Mouse (Mus musculus) midbrain, embryonic 12.5 days (tissue): Measurements from ENCODE around the gene Dcst2. TPM values are rescaled to one million over a fixed set of nuclear protein-coding genes. Genes with fewer than 3 reads are reported as not detected.

Experiments used
- ATAC-seq: fragments of 200-750 bp; cut with Nextera tagmentation; 2 replicates; pipeline ENCODE4 v1.8.0; 2017; ENCODE audit warnings: low read depth, moderate TSS enrichment, moderate library complexity; ENCODE audit not compliant: low FRiP score
- H3K27ac ChIP-seq: fragments of 300-500 bp; sonication (generic); replicated peaks from 2 replicates; pipeline ENCODE4 v1.5.1; 2016; ENCODE audit warnings: mild to moderate bottlenecking
- H3K27me3 ChIP-seq: fragments of 300-500 bp; sonication (generic); 2 replicates; pipeline ENCODE4 v1.6.1; 2016; ENCODE audit warnings: mild to moderate bottlenecking
- H3K36me3 ChIP-seq: fragments of 300-500 bp; sonication (generic); 2 replicates; pipeline ENCODE4 v1.6.1; 2016
- H3K4me1 ChIP-seq: fragments of 300-500 bp; sonication (generic); 2 replicates; pipeline ENCODE4 v1.6.1; 2016
- H3K4me2 ChIP-seq: fragments of 300-500 bp; sonication (generic); replicated peaks from 2 replicates; pipeline ENCODE4 v1.6.1; 2016; ENCODE audit warnings: mild to moderate bottlenecking, moderate library complexity
- H3K4me3 ChIP-seq: fragments of 300-500 bp; sonication (generic); 2 replicates; pipeline ENCODE4 v1.5.1; 2016; ENCODE audit warnings: mild to moderate bottlenecking
- H3K9ac ChIP-seq: fragments of 300-500 bp; sonication (generic); replicated peaks from 2 replicates; pipeline ENCODE4 v1.6.1; 2016; ENCODE audit warnings: mild to moderate bottlenecking, moderate library complexity
- H3K9me3 ChIP-seq: fragments of 300-500 bp; sonication (generic); 2 replicates; pipeline ENCODE4 v1.6.1; 2016; ENCODE audit warnings: mild to moderate bottlenecking
- WGBS: fragments of 180-500 bp; shearing (Covaris S2); methylation state at CpG from one replicate; pipeline ENCODE4 v1.1.7; 2016; 5-methylcytosine and 5-hydroxymethylcytosine counted together
- polyA plus RNA-seq: library from polyadenylated mRNA; unstranded; fragments of >200 nt; fragmentation: Nextera tagmentation; extraction: Ambion mirVana; gene quantifications from 2 replicates; pipeline ENCODE4 v1.2.1, GENCODE M21; 2016

Dcst2 gene
- polyA plus RNA-seq, 1 experiment from 2014 or later, result 0.22 TPM

- no peak overlapping the region for H3K9ac ChIP-seq
- no peak overlapping the region for H3K4me3 ChIP-seq
- no peak overlapping the region for H3K4me2 ChIP-seq
- no peaks in the 10 kb centered on the region for H3K27me3 ChIP-seq
- H3K36me3 ChIP-seq, result peaks cover 27% of the 10 kb centered on the region
- H3K9me3 ChIP-seq, result no peaks in the 10 kb centered on the region
- ATAC-seq, result no peak
- peaks cover 7% of the 10 kb centered on the region for H3K4me1 ChIP-seq
- H3K27ac ChIP-seq, result no peak overlapping the region
- 95% methylated on average over 3 of the region's 3 CpGs for WGBS
Measured at GRCm38 (mm10) chr3:89409701-89410100, 47.9 kb downstream of the Dcst2 start.

GRCm38 (mm10) chr3:89410864-89411263 is 49.1 kb downstream of the Dcst2 start:
- peak overlapping the region; percentile 54 for H3K4me3 ChIP-seq
- no peaks in the 10 kb centered on the region for H3K9me3 ChIP-seq
- peak overlapping the region; percentile 73 for H3K4me2 ChIP-seq
- H3K4me1 ChIP-seq, result peaks cover 7% of the 10 kb centered on the region
- H3K27ac ChIP-seq, result peak overlapping the region; percentile 52; the same call in 1 of the 2 replicates
- H3K27me3 ChIP-seq, result no peaks in the 10 kb centered on the region
- H3K9ac ChIP-seq, result peak overlapping the region; percentile 47
- H3K36me3 ChIP-seq, result peaks cover 33% of the 10 kb centered on the region
- ATAC-seq, result no peak
- WGBS, result 83% methylated on average over 10 of the region's 10 CpGs

GRCm38 (mm10) chr3:89411490-89412393 is 50.0 kb downstream of the Dcst2 start, which contains the start of gene Flad1:
TSS of gene Flad1 (minus strand) at chr3:89411870.
- Histone ChIP-seq H3K27ac (peak within 1 kb of the TSS; percentile 52; the same call in 1 of the 2 replicates), H3K36me3 (peaks cover 39% of the 10 kb centered on the region), H3K9me3 (no peaks in the 10 kb centered on the region), H3K9ac (peak within 1 kb of the TSS; percentile 47), H3K4me3 (peak within 1 kb of the TSS; percentile 54), H3K4me2 (peak within 1 kb of the TSS; percentile 73), H3K4me1 (peaks cover 9% of the 10 kb centered on the region), H3K27me3 (no peaks in the 10 kb centered on the region)
- ATAC-seq, result peak; percentile 99
- WGBS, result 7% methylated on average over 28 of the region's 28 CpGs

- Histone ChIP-seq H3K36me3 (peaks cover 28% of the 10 kb centered on the region), H3K27ac (no peak overlapping the region), H3K27me3 (no peaks in the 10 kb centered on the region), H3K4me2 (no peak overlapping the region), H3K4me1 (peaks cover 28% of the 10 kb centered on the region), H3K9ac (no peak overlapping the region), H3K4me3 (no peak overlapping the region), H3K9me3 (no peaks in the 10 kb centered on the region)
- WGBS, result 96% methylated on average over 8 of the region's 8 CpGs
- ATAC-seq, result no peak
Measured at GRCm38 (mm10) chr3:89416158-89416557, 54.4 kb downstream of the Dcst2 start.

GRCm38 (mm10) chr3:89417131-89417530 is 55.4 kb downstream of the Dcst2 start:
- no peak for ATAC-seq
- peak overlapping the region; percentile 65 for H3K4me3 ChIP-seq
- peaks cover 28% of the 10 kb centered on the region for H3K36me3 ChIP-seq
- WGBS, result 25% methylated on average over 2 of the region's 2 CpGs
- H3K4me2 ChIP-seq, result peak overlapping the region; percentile 94
- H3K27ac ChIP-seq, result peak overlapping the region; percentile 87
- no peaks in the 10 kb centered on the region for H3K27me3 ChIP-seq
- peak overlapping the region; percentile 62 for H3K9ac ChIP-seq
- H3K9me3 ChIP-seq, result no peaks in the 10 kb centered on the region
- peaks cover 36% of the 10 kb centered on the region for H3K4me1 ChIP-seq

- ATAC-seq, result peak; percentile 47
- peak overlapping the region; percentile 65 for H3K4me3 ChIP-seq
- peaks cover 28% of the 10 kb centered on the region for H3K36me3 ChIP-seq
- peak overlapping the region; percentile 62 for H3K9ac ChIP-seq
- H3K27ac ChIP-seq, result peak overlapping the region; percentile 87
- peak overlapping the region; percentile 94 for H3K4me2 ChIP-seq
- no peaks in the 10 kb centered on the region for H3K9me3 ChIP-seq
- 0% methylated on average over 20 of the region's 20 CpGs for WGBS
- peaks cover 42% of the 10 kb centered on the region for H3K4me1 ChIP-seq
- no peaks in the 10 kb centered on the region for H3K27me3 ChIP-seq
Measured at GRCm38 (mm10) chr3:89417840-89418169, 56.0 kb downstream of the Dcst2 start.

GRCm38 (mm10) chr3:89418170-89418860 is 56.5 kb downstream of the Dcst2 start, which contains the start of the genes Cks1b and Shc1:
TSS of gene Cks1b (minus strand) at chr3:89418383.
TSS of gene Shc1 (plus strand) at chr3:89418443.
- under 1% methylated on average over 39 of the region's 39 CpGs for WGBS
- Histone ChIP-seq H3K27me3 (no peaks in the 10 kb centered on the region), H3K4me2 (peak within 1 kb of the TSS; percentile 94), H3K9ac (peak within 1 kb of the TSS; percentile 71), H3K4me3 (peak within 1 kb of the TSS; percentile 65), H3K36me3 (peaks cover 28% of the 10 kb centered on the region), H3K9me3 (no peaks in the 10 kb centered on the region), H3K27ac (peak within 1 kb of the TSS; percentile 87), H3K4me1 (peaks cover 42% of the 10 kb centered on the region)
- peak; percentile 96 for ATAC-seq

- H3K36me3 ChIP-seq, result peaks cover 27% of the 10 kb centered on the region
- H3K4me3 ChIP-seq, result peak overlapping the region; percentile 65
- peak overlapping the region; percentile 87 for H3K27ac ChIP-seq
- peak; percentile 27; the same call in 1 of the 2 replicates for ATAC-seq
- 0% methylated on average over 16 of the region's 16 CpGs for WGBS
- H3K27me3 ChIP-seq, result no peaks in the 10 kb centered on the region
- peak overlapping the region; percentile 71 for H3K9ac ChIP-seq
- no peaks in the 10 kb centered on the region for H3K9me3 ChIP-seq
- peaks cover 42% of the 10 kb centered on the region for H3K4me1 ChIP-seq
- peak overlapping the region; percentile 94 for H3K4me2 ChIP-seq
Measured at GRCm38 (mm10) chr3:89418861-89419250, 57.1 kb downstream of the Dcst2 start.

- 5% methylated on average over 9 of the region's 9 CpGs for WGBS
- H3K27me3 ChIP-seq, result no peaks in the 10 kb centered on the region
- H3K9ac ChIP-seq, result peak overlapping the region; percentile 71
- peaks cover 42% of the 10 kb centered on the region for H3K4me1 ChIP-seq
- ATAC-seq, result no peak
- H3K36me3 ChIP-seq, result peaks cover 21% of the 10 kb centered on the region
- H3K27ac ChIP-seq, result peak overlapping the region; percentile 87
- H3K9me3 ChIP-seq, result no peaks in the 10 kb centered on the region
- H3K4me3 ChIP-seq, result peak overlapping the region; percentile 65
- peak overlapping the region; percentile 94 for H3K4me2 ChIP-seq
Measured at GRCm38 (mm10) chr3:89419571-89419970, 57.8 kb downstream of the Dcst2 start.

GRCm38 (mm10) chr3:89419981-89420380 is 58.2 kb downstream of the Dcst2 start:
- H3K4me2 ChIP-seq, result peak overlapping the region; percentile 94
- no peaks in the 10 kb centered on the region for H3K27me3 ChIP-seq
- H3K27ac ChIP-seq, result peak overlapping the region; percentile 87; the same call in 1 of the 2 replicates
- peaks cover 21% of the 10 kb centered on the region for H3K36me3 ChIP-seq
- peak overlapping the region; percentile 65 for H3K4me3 ChIP-seq
- 42% methylated on average over 3 of the region's 3 CpGs for WGBS
- H3K9me3 ChIP-seq, result no peaks in the 10 kb centered on the region
- ATAC-seq, result no peak
- H3K4me1 ChIP-seq, result peaks cover 42% of the 10 kb centered on the region
- H3K9ac ChIP-seq, result peak overlapping the region; percentile 71; the same call in 1 of the 2 replicates

- 78% methylated on average over 2 of the region's 2 CpGs for WGBS
- H3K4me1 ChIP-seq, result peaks cover 42% of the 10 kb centered on the region
- H3K4me3 ChIP-seq, result no peak overlapping the region
- H3K4me2 ChIP-seq, result peak overlapping the region; percentile 48; the same call in 1 of the 2 replicates
- H3K27me3 ChIP-seq, result no peaks in the 10 kb centered on the region
- peaks cover 21% of the 10 kb centered on the region for H3K36me3 ChIP-seq
- no peak overlapping the region for H3K27ac ChIP-seq
- no peak overlapping the region for H3K9ac ChIP-seq
- H3K9me3 ChIP-seq, result no peaks in the 10 kb centered on the region
- no peak for ATAC-seq
Measured at GRCm38 (mm10) chr3:89420421-89420820, 58.6 kb downstream of the Dcst2 start.
